Mouse (Mus musculus) ES-E14 (cell line): ENCODE results near the gene Chd1l. TPM values are rescaled to one million over a fixed set of nuclear protein-coding genes. Genes with fewer than 3 reads are reported as not detected.

Experiments
- DNase-seq: peaks from one replicate; pipeline ENCODE4 v3.0.0-alpha.2; 2013; ENCODE audit warnings: low read depth, low spot score
- H3K27ac ChIP-seq: 2 replicates; pipeline ENCODE4 v1.5.1; 2012; ENCODE audit warnings: low read depth, mild to moderate bottlenecking, low read length, moderate library complexity, mixed read lengths; ENCODE audit not compliant: poor library complexity, insufficient read depth, severe bottlenecking
- H3K36me3 ChIP-seq: 2 replicates; pipeline ENCODE4 v1.6.1; 2012; ENCODE audit warnings: mild to moderate bottlenecking, low read length, moderate library complexity, mixed read lengths; ENCODE audit not compliant: control insufficient read depth, poor library complexity, insufficient read depth, severe bottlenecking
- H3K4me1 ChIP-seq, 2 experiments: fragments of 150-350 bp in 1 of 2; sonication (generic) in 1 of 2; 2 replicates each; pipeline ENCODE4 v1.6.1; 2012; ENCODE audit warnings: low read length in 2 of 2, mild to moderate bottlenecking in 1 of 2, mixed read lengths in 1 of 2; ENCODE audit not compliant: control insufficient read depth in 2 of 2, insufficient read depth in 2 of 2, poor library complexity in 1 of 2
- H3K4me3 ChIP-seq, 2 experiments: fragments of 150-350 bp in 1 of 2; sonication (generic) in 1 of 2; 2 replicates each; pipeline ENCODE4 v1.5.1; 2012; ENCODE audit warnings: low read length in 2 of 2, low read depth in 1 of 2, mild to moderate bottlenecking in 1 of 2, mixed read lengths in 1 of 2; ENCODE audit not compliant: insufficient read depth in 1 of 2, poor library complexity in 1 of 2, severe bottlenecking in 1 of 2
- H3K9ac ChIP-seq: 2 replicates; pipeline ENCODE4 v1.6.1; 2012; ENCODE audit warnings: low read depth, mild to moderate bottlenecking, low read length, mixed read lengths; ENCODE audit not compliant: poor library complexity, insufficient read depth, severe bottlenecking
- H3K9me3 ChIP-seq: fragments of 150-350 bp; sonication (generic); 2 replicates; pipeline ENCODE4 v1.6.1; 2012; ENCODE audit warnings: low read depth, mild to moderate bottlenecking, low read length; ENCODE audit not compliant: control insufficient read depth, insufficient read depth
- CHD2 ChIP-seq: IDR thresholded peaks from 2 replicates; pipeline ENCODE4 v1.6.1; 2014; ENCODE audit warnings: mild to moderate bottlenecking, low read depth, low read length, inconsistent platforms
- HCFC1 ChIP-seq: IDR thresholded peaks from 2 replicates; pipeline ENCODE4 v1.6.1; 2012; ENCODE audit warnings: low read length, inconsistent platforms, borderline replicate concordance; ENCODE audit not compliant: insufficient read depth
- MAFK ChIP-seq: IDR thresholded peaks from 2 replicates; pipeline ENCODE4 v1.6.1; 2014; ENCODE audit warnings: mild to moderate bottlenecking, low read depth, low read length, inconsistent platforms; ENCODE audit not compliant: insufficient read depth
- ZC3H11A ChIP-seq: IDR thresholded peaks from 2 replicates; pipeline ENCODE4 v1.6.1; 2012; ENCODE audit warnings: low read depth, mild to moderate bottlenecking, inconsistent platforms, low read length, borderline replicate concordance
- ZNF384 ChIP-seq: IDR thresholded peaks from 2 replicates; pipeline ENCODE4 v1.6.1; 2012; ENCODE audit warnings: low read depth, low read length, inconsistent platforms
- in situ Hi-C, 2 experiments: fragments of 600-800 bp; cut with MboI; formaldehyde crosslinking; loops; one replicate each; pipeline ENCODE4 v1.15.1; 2025; ENCODE audit warnings: low sequenced_read_pairs in 2 of 2, inconsistent platforms in 1 of 2; ENCODE audit not compliant: unreplicated experiment in 2 of 2
- total RNA-seq: library from RNA; depleted of rRNA; stranded (reverse); fragments of 300-350 nt; gene quantifications from 2 replicates; pipeline ENCODE4 v1.2.3, GENCODE M21; 2012

The Chd1l gene
- total RNA-seq, 1 experiment = 25.8 TPM

- Histone ChIP-seq H3K4me1 (peaks cover 2 to 7% of the 10 kb centered on the region in 2 experiments; a peak in 2 of 4 replicates), H3K27ac (no peak overlapping the region), H3K9me3 (no peaks in the 10 kb centered on the region), H3K4me3 (no peak overlapping the region), H3K36me3 (peaks cover 7% of the 10 kb centered on the region), H3K9ac (no peak overlapping the region)
- no peak for DNase-seq
- in situ Hi-C loops = no loop called here
- TF ChIP-seq CHD2 (no peak), MAFK (no peak), ZC3H11A (no peak), HCFC1 (no peak), ZNF384 (no peak)
Observed at GRCm38 (mm10) chr3:97558554-97558953, 51.4 kb downstream of the Chd1l start.

GRCm38 (mm10) chr3:97546205-97546604, 63.8 kb downstream of the Chd1l start:
- H3K9ac ChIP-seq = peak overlapping the region; percentile 73; the same call in 1 of the 2 replicates
- H3K9me3 ChIP-seq = no peaks in the 10 kb centered on the region
- no peaks in the 10 kb centered on the region for H3K36me3 ChIP-seq
- H3K27ac ChIP-seq = no peak overlapping the region; the same call in 1 of the 2 replicates
- in situ Hi-C loops = no loop called here
- peak overlapping the region; percentile 37 to 51; a peak in 3 of 4 replicates for H3K4me3 ChIP-seq
- H3K4me1 ChIP-seq = peaks cover 0 to 3% of the 10 kb centered on the region in 2 experiments; a peak in 2 of 4 replicates
- DNase-seq = peak; percentile 86
- TF ChIP-seq ZNF384 = no peak
- TF ChIP-seq ZC3H11A = no peak
- TF ChIP-seq HCFC1 = no peak
- no peak for TF ChIP-seq CHD2
- no peak for TF ChIP-seq MAFK

GRCm38 (mm10) chr3:97540171-97540570, 69.8 kb downstream of the Chd1l start:
- Histone ChIP-seq H3K9ac (no peak overlapping the region), H3K4me3 (no peak overlapping the region), H3K4me1 (peaks cover 3 to 20% of the 10 kb centered on the region in 2 experiments; a peak in 3 of 4 replicates), H3K36me3 (no peaks in the 10 kb centered on the region), H3K9me3 (no peaks in the 10 kb centered on the region), H3K27ac (peak overlapping the region; percentile 36; the same call in 1 of the 2 replicates)
- DNase-seq = peak; percentile 67
- TF ChIP-seq ZNF384 (0 out of 2 replicates have a peak, but pooled peaks have one; percentile 25), HCFC1 (no peak), CHD2 (peak; percentile 69; the same call in 1 of the 2 replicates), MAFK (no peak)
- in situ Hi-C loops = no loop called here

GRCm38 (mm10) chr3:97538634-97539033, 71.4 kb downstream of the Chd1l start:
- DNase-seq = no peak
- peaks cover 3 to 20% of the 10 kb centered on the region in 2 experiments; a peak in 3 of 4 replicates for H3K4me1 ChIP-seq
- no peak overlapping the region for H3K4me3 ChIP-seq
- no peak overlapping the region for H3K9ac ChIP-seq
- H3K36me3 ChIP-seq = no peaks in the 10 kb centered on the region
- H3K9me3 ChIP-seq = no peaks in the 10 kb centered on the region
- TF ChIP-seq HCFC1 = no peak
- no peak for TF ChIP-seq CHD2
- no peak for TF ChIP-seq MAFK
- no peak for TF ChIP-seq ZNF384
- TF ChIP-seq ZC3H11A = no peak
- in situ Hi-C loops = no loop called here
- no peak overlapping the region for H3K27ac ChIP-seq

GRCm38 (mm10) chr3:97537006-97537405, 73.0 kb downstream of the Chd1l start:
- H3K36me3 ChIP-seq = no peaks in the 10 kb centered on the region

More at GRCm38 (mm10) chr3:97537006-97537405, 73.0 kb downstream of the Chd1l start:
- Histone ChIP-seq H3K9me3 (no peaks in the 10 kb centered on the region), H3K27ac (peak overlapping the region; percentile 56; the same call in 1 of the 2 replicates), H3K4me1 (peaks cover 3 to 20% of the 10 kb centered on the region in 2 experiments; a peak in 3 of 4 replicates), H3K9ac (no peak overlapping the region), H3K4me3 (no peak overlapping the region)
- DNase-seq = no peak
- in situ Hi-C loops = no loop called here
- TF ChIP-seq ZC3H11A = no peak
- TF ChIP-seq HCFC1 = no peak
- peak; percentile 22; the same call in 1 of the 2 replicates for TF ChIP-seq CHD2
- TF ChIP-seq MAFK = no peak
